Mouse (Mus musculus) forebrain, postnatal 0 days (tissue): ENCODE results near the gene Kctd20. TPM values are rescaled to one million over a fixed set of nuclear protein-coding genes. Genes with fewer than 3 reads are reported as not detected.
A peak's percentile ranks its signal among the peaks of the same experiment; 100 is the strongest.

Source experiments
- ATAC-seq: fragments of 200-750 bp; cut with Nextera tagmentation; 2 replicates; pipeline ENCODE4 v1.8.0; 2017; ENCODE audit warnings: mild to moderate bottlenecking, moderate library complexity
- DNase-seq: peaks from one replicate; pipeline ENCODE4 v3.0.0-alpha.2; 2015
- H3K27ac ChIP-seq: fragments of 300-500 bp; sonication (generic); 2 replicates; pipeline ENCODE4 v1.5.1; 2014; ENCODE audit warnings: low read depth, mild to moderate bottlenecking, antibody characterized with exemption, low read length, moderate library complexity, mixed read lengths
- H3K27me3 ChIP-seq: fragments of 300-500 bp; sonication (generic); 2 replicates; pipeline ENCODE4 v1.6.1; 2014; ENCODE audit warnings: mild to moderate bottlenecking, low read length, mixed read lengths; ENCODE audit not compliant: insufficient read depth
- H3K36me3 ChIP-seq: fragments of 300-500 bp; sonication (generic); 2 replicates; pipeline ENCODE4 v1.6.1; 2014; ENCODE audit warnings: mild to moderate bottlenecking, moderate library complexity; ENCODE audit not compliant: insufficient read depth
- H3K4me1 ChIP-seq: fragments of 300-500 bp; sonication (generic); 2 replicates; pipeline ENCODE4 v1.6.1; 2014; ENCODE audit warnings: antibody characterized with exemption; ENCODE audit not compliant: insufficient read depth
- H3K4me2 ChIP-seq: fragments of 300-500 bp; sonication (generic); 2 replicates; pipeline ENCODE4 v1.6.1; 2014; ENCODE audit warnings: low read depth, mild to moderate bottlenecking, moderate library complexity
- H3K4me3 ChIP-seq: fragments of 300-500 bp; sonication (generic); 2 replicates; pipeline ENCODE4 v1.5.1; 2014; ENCODE audit warnings: low read depth, low read length, mixed read lengths
- H3K9ac ChIP-seq: fragments of 300-500 bp; sonication (generic); 2 replicates; pipeline ENCODE4 v1.6.1; 2014; ENCODE audit warnings: mild to moderate bottlenecking
- H3K9me3 ChIP-seq: fragments of 300-500 bp; sonication (generic); 2 replicates; pipeline ENCODE4 v1.6.1; 2016; ENCODE audit warnings: low read length
- CTCF ChIP-seq: sonication (generic); IDR thresholded peaks from 2 replicates; pipeline ENCODE4 v1.5.1; 2016; ENCODE audit warnings: antibody characterized with exemption, control low read depth, low read depth
- WGBS: fragments of 180-500 bp; shearing (Covaris S2); extraction: QIAGEN DNeasy Blood & Tissue Kit; methylation state at CpG from one replicate; pipeline ENCODE4 v1.1.7; 2014; 5-methylcytosine and 5-hydroxymethylcytosine counted together
- polyA plus RNA-seq: library from polyadenylated mRNA; unstranded; fragments of >200 nt; fragmentation: Nextera tagmentation; extraction: Ambion mirVana; gene quantifications from 2 replicates; pipeline ENCODE4 v1.2.1, GENCODE M21; 2015
- total RNA-seq: library from RNA; depleted of rRNA; stranded (reverse); fragments of >200 nt; gene quantifications from 2 replicates; pipeline ENCODE4 v1.2.3, GENCODE M21; 2014

Gene Kctd20
- total and polyA plus RNA-seq, 2 experiments from 2014 or later = 72.9 to 77.3 TPM

- Histone ChIP-seq H3K4me2 (no peak overlapping the region), H3K27ac (no peak overlapping the region), H3K9me3 (no peaks in the 10 kb centered on the region), H3K36me3 (no peaks in the 10 kb centered on the region), H3K27me3 (no peaks in the 10 kb centered on the region), H3K9ac (no peak overlapping the region), H3K4me3 (no peak overlapping the region), H3K4me1 (peaks cover 6% of the 10 kb centered on the region; the same call in 1 of the 2 replicates)
- ATAC-seq (peak; percentile 58; the same call in 1 of the 2 replicates), DNase-seq (peak; percentile 87)
- 16% methylated on average over 13 of the region's 13 CpGs for WGBS
- TF ChIP-seq CTCF = peak; percentile 91
Measured at GRCm38 (mm10) chr17:28926380-28926779, 25.4 kb upstream of the Kctd20 start.

- H3K27ac ChIP-seq = no peak overlapping the region
- 49% methylated on average over 15 of the region's 15 CpGs for WGBS
- H3K9me3 ChIP-seq = no peaks in the 10 kb centered on the region
- no peaks in the 10 kb centered on the region for H3K36me3 ChIP-seq
- H3K4me2 ChIP-seq = no peak overlapping the region
- TF ChIP-seq CTCF = peak; percentile 81
- H3K4me3 ChIP-seq = no peak overlapping the region
- ATAC-seq (peak; percentile 42; the same call in 1 of the 2 replicates), DNase-seq (peak; percentile 71)
- H3K9ac ChIP-seq = no peak overlapping the region
- peaks cover 6% of the 10 kb centered on the region; the same call in 1 of the 2 replicates for H3K4me1 ChIP-seq
- H3K27me3 ChIP-seq = no peaks in the 10 kb centered on the region
Measured at GRCm38 (mm10) chr17:28926866-28927635, 24.7 kb upstream of the Kctd20 start.

DNA sequence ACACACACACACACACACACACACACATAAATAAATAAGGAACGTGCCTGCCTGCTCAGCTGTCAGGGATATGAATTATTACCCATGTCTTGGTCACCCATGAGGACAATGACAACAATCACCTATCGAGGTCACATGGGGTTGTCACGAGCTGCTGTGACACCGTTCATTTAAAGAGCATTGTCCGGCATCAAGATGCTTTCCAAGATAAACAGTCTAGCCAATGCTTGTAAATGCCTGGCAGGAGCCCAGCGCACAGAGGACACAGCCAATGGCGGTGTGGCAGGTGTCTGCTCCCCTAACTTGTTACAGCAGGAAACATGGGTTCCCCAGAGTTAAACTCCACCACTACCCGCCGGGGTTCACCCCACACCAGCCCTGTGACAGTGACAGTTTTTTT lies 23.7 kb upstream of the Kctd20 start:
- no peak for DNase-seq
- Histone ChIP-seq H3K27me3 (no peaks in the 10 kb centered on the region), H3K9me3 (no peaks in the 10 kb centered on the region), H3K4me2 (no peak overlapping the region), H3K4me3 (no peak overlapping the region), H3K36me3 (no peaks in the 10 kb centered on the region), H3K4me1 (peaks cover 6% of the 10 kb centered on the region; the same call in 1 of the 2 replicates), H3K27ac (no peak overlapping the region), H3K9ac (no peak overlapping the region)
- WGBS = 91% methylated on average over 9 of the region's 9 CpGs
- no peak for ATAC-seq
- no peak for TF ChIP-seq CTCF

DNA sequence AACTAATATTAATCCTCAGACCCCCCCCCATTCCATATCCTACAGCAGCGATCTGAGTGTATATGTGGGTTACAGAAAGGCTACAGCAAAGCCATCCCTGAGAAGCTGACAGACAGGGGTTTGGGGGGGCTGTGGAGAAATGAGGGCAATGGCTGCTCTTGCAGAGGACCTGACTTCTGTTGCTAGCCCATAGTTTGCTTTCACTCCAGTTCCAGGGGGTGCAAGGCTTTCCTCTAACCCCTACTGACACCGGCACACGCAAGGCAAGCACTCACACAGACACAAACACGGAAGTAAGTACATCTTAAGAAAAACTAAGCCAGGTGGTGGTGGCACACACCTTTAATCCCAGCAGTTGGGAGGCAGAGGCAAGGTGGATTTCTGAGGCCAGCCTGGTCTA lies 22.4 kb upstream of the Kctd20 start:
- Histone ChIP-seq H3K4me2 (no peak overlapping the region), H3K9ac (no peak overlapping the region), H3K27ac (no peak overlapping the region), H3K36me3 (no peaks in the 10 kb centered on the region), H3K9me3 (no peaks in the 10 kb centered on the region), H3K4me3 (no peak overlapping the region), H3K4me1 (peaks cover 6% of the 10 kb centered on the region; the same call in 1 of the 2 replicates), H3K27me3 (no peaks in the 10 kb centered on the region)
- WGBS = 91% methylated on average over 4 of the region's 4 CpGs
- ATAC-seq = no peak
- no peak for DNase-seq
- no peak for TF ChIP-seq CTCF

DNA sequence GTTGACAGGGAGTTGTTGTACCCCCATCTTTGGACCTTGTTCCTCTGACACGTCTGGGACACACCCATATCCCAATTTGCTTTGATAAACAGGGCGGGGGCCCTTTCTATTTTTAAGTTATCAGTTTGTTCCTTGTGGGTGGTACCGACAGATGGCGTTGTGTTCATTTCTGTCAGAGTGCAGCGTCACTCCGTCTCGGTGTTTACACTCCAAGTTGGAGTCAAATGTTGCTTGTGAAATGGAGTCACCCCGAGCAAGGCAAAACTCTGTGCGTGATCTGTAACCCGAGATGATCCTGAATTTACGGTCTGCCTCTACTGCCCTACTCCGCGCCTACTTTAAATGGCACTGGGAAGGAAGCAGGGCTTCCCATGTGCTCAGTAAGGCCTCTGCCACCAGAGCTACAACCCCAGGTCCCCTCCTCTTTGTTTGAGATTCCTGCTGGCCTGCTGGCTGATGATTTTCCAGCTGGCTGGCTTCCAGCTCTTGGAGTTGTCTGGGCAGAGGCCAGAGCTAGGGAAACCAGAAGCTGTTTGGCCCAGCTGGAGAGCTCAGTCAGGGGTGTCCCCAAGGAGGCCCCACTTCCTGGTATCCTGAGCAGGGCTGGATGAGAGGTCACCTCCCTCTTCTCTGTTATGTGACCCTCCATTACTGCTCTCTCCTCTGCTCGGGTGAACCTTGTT lies 21.2 kb upstream of the Kctd20 start:
- Histone ChIP-seq H3K4me2 (no peak overlapping the region), H3K27me3 (no peaks in the 10 kb centered on the region), H3K4me3 (no peak overlapping the region), H3K36me3 (no peaks in the 10 kb centered on the region), H3K9me3 (no peaks in the 10 kb centered on the region), H3K9ac (no peak overlapping the region), H3K4me1 (peaks cover 6% of the 10 kb centered on the region; the same call in 1 of the 2 replicates), H3K27ac (peak overlapping the region; percentile 29; the same call in 1 of the 2 replicates)
- WGBS = 18% methylated on average over 14 of the region's 14 CpGs
- TF ChIP-seq CTCF = peak; percentile 17; the same call in 1 of the 2 replicates
- DNase-seq = peak; percentile 76
- ATAC-seq = peak; percentile 65

GRCm38 (mm10) chr17:28931436-28932211 lies 20.1 kb upstream of the Kctd20 start:
- 92% methylated on average over 18 of the region's 18 CpGs for WGBS
- Histone ChIP-seq H3K27ac (no peak overlapping the region), H3K4me2 (no peak overlapping the region), H3K9ac (no peak overlapping the region), H3K4me1 (peaks cover 6% of the 10 kb centered on the region; the same call in 1 of the 2 replicates), H3K27me3 (no peaks in the 10 kb centered on the region), H3K9me3 (no peaks in the 10 kb centered on the region), H3K36me3 (no peaks in the 10 kb centered on the region), H3K4me3 (no peak overlapping the region)
- TF ChIP-seq CTCF = no peak
- DNase-seq = no peak
- no peak for ATAC-seq
